Mouse (Mus musculus) hindbrain, postnatal 0 days (tissue): ENCODE results near the gene Sult2b1. TPM values are rescaled to one million over a fixed set of nuclear protein-coding genes. Genes with fewer than 3 reads are reported as not detected.
A peak's percentile ranks its signal among the peaks of the same experiment; 100 is the strongest.

ENCODE experiments used
- ATAC-seq: fragments of 200-750 bp; cut with Nextera tagmentation; 2 replicates; pipeline ENCODE4 v1.8.0; 2017; ENCODE audit warnings: mild to moderate bottlenecking, moderate TSS enrichment, moderate library complexity
- DNase-seq: peaks from one replicate; pipeline ENCODE4 v3.0.0-alpha.2; 2015; ENCODE audit warnings: low spot score
- H3K27ac ChIP-seq: fragments of 300-500 bp; sonication (generic); 2 replicates; pipeline ENCODE4 v1.5.1; 2014; ENCODE audit warnings: mild to moderate bottlenecking
- H3K27me3 ChIP-seq: fragments of 300-500 bp; sonication (generic); 2 replicates; pipeline ENCODE4 v1.6.1; 2014; ENCODE audit warnings: low read length, mixed read lengths; ENCODE audit not compliant: insufficient read depth
- H3K36me3 ChIP-seq: fragments of 300-500 bp; sonication (generic); 2 replicates; pipeline ENCODE4 v1.6.1; 2014; ENCODE audit warnings: low read length, mixed read lengths; ENCODE audit not compliant: insufficient read depth
- H3K4me1 ChIP-seq: fragments of 300-500 bp; sonication (generic); 2 replicates; pipeline ENCODE4 v1.6.1; 2014; ENCODE audit warnings: antibody characterized with exemption, low read length, mixed read lengths; ENCODE audit not compliant: insufficient read depth
- H3K4me2 ChIP-seq: fragments of 300-500 bp; sonication (generic); 2 replicates; pipeline ENCODE4 v1.6.1; 2014; ENCODE audit warnings: low read depth, mild to moderate bottlenecking, low read length, moderate library complexity, mixed read lengths
- H3K4me3 ChIP-seq: fragments of 300-500 bp; sonication (generic); 2 replicates; pipeline ENCODE4 v1.5.1; 2014; ENCODE audit warnings: low read length
- H3K9ac ChIP-seq: fragments of 300-500 bp; sonication (generic); replicated peaks from 2 replicates; pipeline ENCODE4 v1.6.1; 2014; ENCODE audit warnings: mild to moderate bottlenecking, low read length, moderate library complexity, mixed read lengths
- H3K9me3 ChIP-seq: fragments of 300-500 bp; sonication (generic); 2 replicates; pipeline ENCODE4 v1.6.1; 2016; ENCODE audit warnings: low read length, mixed read lengths
- CTCF ChIP-seq: IDR thresholded peaks from 2 replicates; pipeline ENCODE4 v1.5.1; 2016; ENCODE audit warnings: antibody characterized with exemption, control low read depth, low read depth
- WGBS: fragments of 180-500 bp; shearing (Covaris S2); extraction: QIAGEN DNeasy Blood & Tissue Kit; methylation state at CpG from one replicate; pipeline ENCODE4 v1.1.7; 2014; 5-methylcytosine and 5-hydroxymethylcytosine counted together
- polyA plus RNA-seq: library from polyadenylated mRNA; unstranded; fragments of >200 nt; fragmentation: Nextera tagmentation; extraction: Ambion mirVana; gene quantifications from 2 replicates; pipeline ENCODE4 v1.2.1, GENCODE M21; 2015
- total RNA-seq: library from RNA; depleted of rRNA; stranded (reverse); fragments of >200 nt; gene quantifications from 2 replicates; pipeline ENCODE4 v1.2.3, GENCODE M21; 2014

The Sult2b1 gene
- total and polyA plus RNA-seq, 2 experiments from 2014 or later, result 4.7 to 5.7 TPM

GRCm38 (mm10) chr7:45723301-45723700 is 61.2 kb downstream of the Sult2b1 start:
- no peak overlapping the region for H3K9ac ChIP-seq
- no peak for DNase-seq

GRCm38 (mm10) chr7:45722348-45722713 is 62.1 kb downstream of the Sult2b1 start:
- TF ChIP-seq CTCF, result no peak
- H3K4me3 ChIP-seq, result no peak overlapping the region
- no peak overlapping the region for H3K4me2 ChIP-seq
- no peak overlapping the region for H3K9ac ChIP-seq
- DNase-seq (no peak), ATAC-seq (no peak)
- WGBS, result 74% methylated on average over 13 of the region's 13 CpGs
- H3K27ac ChIP-seq, result no peak overlapping the region
- no peaks in the 10 kb centered on the region for H3K27me3 ChIP-seq
- 0 out of 2 replicates have a peak, but pooled peaks cover 10% of the 10 kb centered on the region for H3K4me1 ChIP-seq
- peaks cover 28% of the 10 kb centered on the region for H3K36me3 ChIP-seq
- no peaks in the 10 kb centered on the region for H3K9me3 ChIP-seq

More at GRCm38 (mm10) chr7:45723301-45723700, 61.2 kb downstream of the Sult2b1 start:
- H3K27ac ChIP-seq, result no peak overlapping the region
- no peak overlapping the region for H3K4me2 ChIP-seq
- no peaks in the 10 kb centered on the region for H3K27me3 ChIP-seq
- WGBS, result 86% methylated on average over 4 of the region's 4 CpGs
- ATAC-seq, result no peak
- TF ChIP-seq CTCF, result no peak
- H3K4me1 ChIP-seq, result 0 out of 2 replicates have a peak, but pooled peaks cover 10% of the 10 kb centered on the region
- H3K4me3 ChIP-seq, result no peak overlapping the region
- H3K36me3 ChIP-seq, result peaks cover 28% of the 10 kb centered on the region
- no peaks in the 10 kb centered on the region for H3K9me3 ChIP-seq

- H3K4me1 ChIP-seq, result peaks cover 14% of the 10 kb centered on the region
- WGBS, result 50% methylated on average over 13 of the region's 13 CpGs
- DNase-seq (no peak), ATAC-seq (no peak)
- no peaks in the 10 kb centered on the region for H3K9me3 ChIP-seq
- H3K4me2 ChIP-seq, result no peak overlapping the region
- H3K4me3 ChIP-seq, result no peak overlapping the region
- H3K27ac ChIP-seq, result no peak overlapping the region
- H3K27me3 ChIP-seq, result no peaks in the 10 kb centered on the region
- peaks cover 28% of the 10 kb centered on the region for H3K36me3 ChIP-seq
- TF ChIP-seq CTCF, result no peak
- H3K9ac ChIP-seq, result no peak overlapping the region
These were observed 62.7 kb downstream of the Sult2b1 start for GRCm38 (mm10) chr7:45721642-45722347.

- WGBS, result 81% methylated on average over 7 of the region's 7 CpGs
- DNase-seq (no peak), ATAC-seq (no peak)
- Histone ChIP-seq H3K9me3 (no peaks in the 10 kb centered on the region), H3K4me1 (peaks cover 19% of the 10 kb centered on the region), H3K36me3 (peaks cover 28% of the 10 kb centered on the region), H3K9ac (no peak overlapping the region), H3K27me3 (no peaks in the 10 kb centered on the region), H3K4me3 (no peak overlapping the region), H3K4me2 (no peak overlapping the region), H3K27ac (no peak overlapping the region)
- no peak for TF ChIP-seq CTCF
These were observed 63.3 kb downstream of the Sult2b1 start for GRCm38 (mm10) chr7:45721234-45721571.

GRCm38 (mm10) chr7:45720413-45721233 is 63.8 kb downstream of the Sult2b1 start, which contains the start of gene Fam83e:
Fam83e (plus strand) TSS chr7:45721212.
- no peak for DNase-seq
- no peak within 1 kb of the TSS for H3K27ac ChIP-seq
- H3K36me3 ChIP-seq, result peaks cover 28% of the 10 kb centered on the region
- WGBS, result 81% methylated on average over 13 of the region's 14 CpGs
- H3K4me1 ChIP-seq, result peaks cover 24% of the 10 kb centered on the region
- H3K4me3 ChIP-seq, result no peak within 1 kb of the TSS
- H3K4me2 ChIP-seq, result no peak within 1 kb of the TSS
- no peak for ATAC-seq
- no peaks in the 10 kb centered on the region for H3K27me3 ChIP-seq
- TF ChIP-seq CTCF, result peak; percentile 46
- H3K9me3 ChIP-seq, result no peaks in the 10 kb centered on the region
- H3K9ac ChIP-seq, result no peak within 1 kb of the TSS

- Histone ChIP-seq H3K9ac (no peak overlapping the region), H3K4me2 (no peak overlapping the region), H3K27me3 (no peaks in the 10 kb centered on the region), H3K36me3 (peaks cover 26% of the 10 kb centered on the region), H3K4me3 (no peak overlapping the region), H3K27ac (no peak overlapping the region), H3K4me1 (peaks cover 27% of the 10 kb centered on the region), H3K9me3 (no peaks in the 10 kb centered on the region)
- no peak for DNase-seq
- no peak for TF ChIP-seq CTCF
- no peak for ATAC-seq
- WGBS, result 86% methylated on average over 15 of the region's 16 CpGs
These were observed 64.6 kb downstream of the Sult2b1 start for GRCm38 (mm10) chr7:45719738-45720412.
